Mouse (Mus musculus) induced T-regulatory cell, adult 2 months (primary cell): Measurements from ENCODE around the gene Akr7a5.
A peak's percentile ranks its signal among the peaks of the same experiment; 100 is the strongest.

ENCODE experiments used
- DNase-seq: peaks from one replicate; pipeline ENCODE4 v3.0.0-alpha.2; 2012; ENCODE audit warnings: low read depth

Akr7a5 gene

DNA sequence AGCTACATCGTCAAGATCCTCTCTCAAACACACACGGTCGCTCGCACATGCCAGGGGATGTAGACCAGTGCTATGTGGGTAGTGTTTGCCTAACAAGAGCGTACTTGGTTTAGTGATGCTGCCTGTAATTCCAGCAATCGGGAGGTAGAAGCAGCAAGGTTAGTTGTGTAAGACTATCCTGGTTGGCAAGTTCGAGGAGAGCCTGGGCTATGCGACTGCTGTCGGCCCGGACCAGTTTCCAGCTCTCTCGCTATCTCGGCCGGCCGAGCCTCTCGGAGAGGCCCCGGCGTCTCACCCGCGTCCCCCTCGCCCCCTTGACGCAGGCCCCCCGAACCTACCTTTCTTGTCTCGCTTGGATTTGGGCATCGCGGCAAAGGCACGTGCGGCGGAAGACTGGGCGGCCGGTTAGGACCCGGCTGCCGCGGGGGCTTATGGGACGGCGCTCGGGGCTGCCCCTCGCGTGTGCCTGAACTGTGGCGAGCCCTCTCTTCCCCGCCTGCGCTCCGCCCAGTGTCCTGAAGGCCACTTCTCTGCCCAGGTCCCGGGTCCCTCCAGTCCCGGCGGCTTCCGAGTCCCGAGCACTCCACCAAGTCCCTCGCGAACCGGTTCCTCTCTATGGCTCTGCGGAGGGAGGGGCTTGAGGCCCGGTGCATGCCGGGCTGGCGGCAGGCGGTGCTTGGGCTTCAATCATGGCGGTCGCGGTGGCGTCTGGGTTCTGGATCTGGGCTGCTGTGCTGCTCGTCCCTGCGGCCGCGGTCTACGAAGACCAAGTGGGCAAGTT lies 41.6 kb downstream of the Akr7a5 start, which contains the start of the genes Mrto4, Emc1 and Ubr4:
Mrto4 (minus strand) TSS at position 646 of the 781 bp plus-strand sequence.
Emc1 (plus strand) TSS at position 657 of the 781 bp plus-strand sequence.
Ubr4 (plus strand) TSS at position 679 of the 781 bp plus-strand sequence.
- DNase-seq, result peak; percentile 91

DNA sequence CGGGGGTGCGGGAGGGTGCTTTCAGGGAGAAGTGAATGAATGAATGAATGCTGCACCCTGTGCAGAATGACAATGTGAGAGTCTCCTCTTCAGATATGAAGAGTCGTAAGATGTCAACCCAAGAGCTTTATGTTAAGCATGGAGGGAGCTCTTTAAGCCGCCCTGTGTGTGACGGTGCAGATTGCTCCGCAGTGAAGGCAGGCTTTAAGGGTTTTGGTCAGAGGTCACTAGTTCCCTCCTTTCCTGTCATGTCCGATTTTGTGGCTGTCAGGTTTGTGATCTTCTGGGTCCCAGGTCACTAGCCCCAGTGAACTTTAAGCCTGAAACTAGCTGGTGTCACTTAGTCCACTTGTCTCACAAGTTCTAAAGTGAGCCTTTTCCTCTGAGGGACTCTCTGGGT lies 42.3 kb downstream of the Akr7a5 start:
- DNase-seq, result no peak

DNA sequence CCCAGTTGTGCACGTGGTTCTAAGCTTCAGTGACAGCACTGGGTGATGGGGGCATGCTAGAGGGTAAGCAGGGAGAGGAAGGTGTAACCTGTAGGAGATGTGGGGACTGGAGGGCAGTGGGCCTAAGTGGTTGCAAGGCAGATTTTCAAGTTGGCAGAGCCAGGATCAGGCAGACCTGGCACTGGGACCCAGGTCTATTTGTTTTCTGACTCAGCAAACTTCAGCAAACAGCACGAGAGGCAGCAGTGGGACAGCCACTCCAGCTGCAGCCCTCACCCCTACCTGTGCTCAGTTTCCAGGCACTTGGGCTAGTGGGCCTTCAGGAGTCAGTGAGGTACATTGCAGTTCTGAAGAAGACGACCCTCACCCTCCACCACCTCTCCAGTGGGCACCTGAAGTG lies 46.7 kb downstream of the Akr7a5 start:
- DNase-seq, result no peak

DNA sequence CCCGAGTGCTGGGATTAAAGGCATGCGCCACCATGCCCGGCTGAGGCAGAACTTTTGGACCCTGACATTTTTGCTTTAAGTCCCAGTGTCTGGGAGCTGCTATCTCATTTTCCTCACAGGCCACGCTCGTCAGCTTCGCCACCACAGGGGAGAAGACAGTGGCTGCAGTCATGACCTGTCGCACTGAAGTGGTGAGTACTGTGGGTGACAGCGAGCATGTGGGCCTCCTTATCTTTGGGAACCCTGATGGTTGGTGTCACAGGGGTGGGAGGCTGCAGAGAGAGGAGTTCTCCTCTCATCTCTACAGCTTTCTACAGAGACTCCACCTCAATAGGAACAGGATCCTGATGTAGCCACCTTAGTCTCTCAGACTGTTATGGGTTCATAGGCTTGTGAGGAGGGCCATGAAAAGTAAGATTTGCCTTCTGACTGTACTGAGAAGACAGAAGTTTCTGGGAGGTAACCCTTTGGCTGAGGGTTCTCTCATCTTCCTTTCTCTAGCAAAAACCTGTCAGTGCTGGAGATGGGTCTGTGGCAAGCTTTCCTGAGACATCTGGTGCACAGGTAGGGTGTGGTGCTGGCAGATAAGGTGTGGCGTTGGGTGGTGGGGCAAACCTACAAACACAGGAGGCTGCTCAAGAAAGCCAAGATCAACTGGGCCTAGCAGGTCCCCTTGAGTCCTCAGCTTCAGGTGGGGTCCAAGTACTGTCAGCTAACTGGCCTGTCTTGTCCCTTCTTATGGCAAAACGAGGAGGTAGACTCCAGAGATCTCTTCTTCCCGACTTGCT lies 50.4 kb downstream of the Akr7a5 start:
- no peak for DNase-seq

DNA sequence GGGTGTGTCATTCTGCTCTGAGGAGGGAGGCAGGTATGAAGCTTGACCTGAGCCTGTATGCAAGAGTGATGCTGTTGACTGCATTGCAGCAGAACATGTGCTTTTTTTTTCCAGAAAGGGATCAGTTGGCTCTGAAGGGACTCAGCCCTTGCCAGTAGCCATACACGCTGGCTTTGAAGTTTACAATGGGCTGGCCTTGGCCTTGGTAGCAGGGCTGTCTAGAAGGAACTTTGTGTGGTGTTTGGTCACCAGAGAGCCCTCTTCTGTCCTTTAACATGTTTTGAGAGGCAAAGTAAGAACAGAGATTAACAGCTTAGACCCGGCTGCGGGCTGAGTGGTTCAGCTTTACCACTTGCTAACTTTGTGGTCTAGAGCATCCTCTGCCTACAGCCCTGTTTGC lies 56.8 kb downstream of the Akr7a5 start:
- no peak for DNase-seq
